Mouse (Mus musculus): ENCODE measurements around the gene B4galt1.

Gene B4galt1

DNA sequence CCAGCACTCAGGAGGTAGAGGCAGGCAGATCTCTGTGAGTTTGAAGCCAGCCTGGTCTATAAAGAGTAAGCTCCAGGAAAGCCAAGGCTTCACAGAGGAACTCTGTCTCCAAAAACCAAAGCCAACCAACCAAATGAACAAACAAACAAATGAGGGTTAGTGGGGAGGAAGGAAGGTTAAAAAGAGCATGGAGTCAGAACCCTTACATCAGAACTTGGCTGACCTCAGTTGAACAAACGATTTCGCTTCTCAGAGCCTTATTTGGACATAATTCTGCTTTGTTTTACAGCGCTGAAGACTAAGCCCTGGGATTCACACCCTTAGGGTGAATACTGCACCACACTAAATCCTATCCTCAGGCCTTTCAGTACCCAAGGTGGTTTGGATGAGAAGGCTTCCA, 18.3 kb upstream of the B4galt1 start:
- no peak for DNase-seq (ENCODE audit: low spot score in 2 of 2)

DNA sequence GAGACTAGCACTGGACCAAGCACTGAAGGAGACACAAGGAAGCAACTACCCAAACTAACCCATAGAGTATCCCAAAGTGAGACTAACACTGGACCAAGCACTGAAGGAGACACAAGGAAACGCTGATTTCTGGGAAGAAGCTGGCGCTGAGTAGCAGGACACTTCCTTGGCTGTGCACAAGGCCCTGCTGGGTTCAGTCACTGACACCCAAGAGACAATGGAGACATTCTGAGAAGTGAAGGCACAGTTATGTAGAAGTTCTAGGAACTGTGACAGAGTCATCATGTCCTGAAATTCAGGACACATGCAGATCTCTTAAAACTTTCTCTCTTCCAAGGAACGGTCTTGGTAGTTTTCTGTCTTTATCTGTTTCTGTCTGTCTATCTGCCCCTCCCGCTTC, 16.4 kb upstream of the B4galt1 start:
- no peak for DNase-seq (ENCODE audit: low spot score in 2 of 2)

DNA sequence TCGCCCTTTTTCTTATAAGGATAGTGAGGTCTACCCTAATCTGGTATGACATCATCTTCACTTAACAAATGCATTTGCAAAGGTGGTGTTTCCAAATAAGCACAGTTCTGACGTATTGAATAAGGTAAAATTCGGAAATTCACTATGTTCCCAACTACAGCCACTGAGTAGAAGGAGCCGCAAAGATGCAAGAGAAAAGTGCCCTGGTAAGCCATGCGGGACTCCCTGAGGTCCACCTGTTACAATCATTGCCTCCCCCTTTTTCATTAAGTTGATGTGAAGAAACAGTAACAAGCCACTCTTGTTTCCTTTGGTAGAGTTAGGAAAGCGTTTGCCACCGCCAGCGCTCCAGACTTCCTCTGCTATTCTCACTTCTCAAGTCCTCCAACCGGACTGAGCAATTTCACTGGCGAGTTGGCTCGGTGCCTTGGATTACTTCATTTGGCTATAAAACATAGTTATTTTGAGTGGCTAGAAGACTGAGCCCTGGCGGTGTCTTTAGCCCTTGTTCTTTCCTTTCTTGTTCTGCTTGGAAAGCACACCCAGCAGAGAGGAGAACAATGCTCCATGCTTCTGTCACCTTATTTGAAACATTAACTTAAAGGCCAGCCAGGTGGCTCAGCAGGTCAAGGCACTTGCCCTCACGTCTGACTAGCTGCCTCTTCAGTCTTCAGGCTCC, 14.9 kb upstream of the B4galt1 start:
- peak; percentile 71 to 85 for DNase-seq (ENCODE audit: low spot score in 2 of 2)

DNA sequence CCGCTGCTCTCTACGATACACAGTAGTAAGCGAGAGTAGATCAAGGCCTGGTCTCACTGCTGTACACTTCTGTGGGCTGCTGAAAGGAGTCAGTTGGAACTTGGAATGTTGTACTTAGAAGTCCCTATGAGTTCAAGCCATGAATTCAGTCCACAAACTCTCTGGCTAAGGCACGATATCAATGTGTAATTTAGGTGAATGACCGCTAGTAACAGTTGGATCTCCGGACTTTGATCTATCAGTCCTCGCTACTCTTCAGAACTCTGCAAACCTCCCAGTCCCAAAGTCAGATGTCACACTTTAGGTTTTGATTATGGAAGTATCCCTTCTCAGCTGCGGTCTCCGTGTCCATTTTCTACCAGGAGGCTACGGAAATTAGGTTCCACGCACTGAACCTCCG, 10.6 kb upstream of the B4galt1 start:
- DNase-seq (ENCODE audit: low spot score in 2 of 2): no peak

DNA sequence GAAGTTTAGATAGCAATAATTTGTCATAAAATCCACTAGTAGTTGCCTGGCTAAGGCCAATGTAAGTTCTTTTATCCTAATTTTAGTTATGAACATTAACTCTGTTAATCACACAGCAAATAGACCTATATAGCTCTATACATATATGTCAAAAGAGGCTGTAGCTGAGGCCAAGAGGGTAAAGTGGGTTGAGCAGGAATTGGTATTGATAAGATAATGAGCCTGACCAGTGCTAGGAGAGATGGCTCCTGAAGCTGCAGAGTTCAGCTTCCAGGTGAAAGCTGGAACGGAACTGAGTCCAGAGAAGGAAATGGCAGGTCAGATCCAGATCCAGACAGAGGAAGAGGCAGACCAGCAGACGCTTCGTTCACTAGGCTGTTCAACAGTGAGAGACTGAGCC, 9.5 kb upstream of the B4galt1 start:
- no peak for DNase-seq (ENCODE audit: low spot score in 2 of 2)

DNA sequence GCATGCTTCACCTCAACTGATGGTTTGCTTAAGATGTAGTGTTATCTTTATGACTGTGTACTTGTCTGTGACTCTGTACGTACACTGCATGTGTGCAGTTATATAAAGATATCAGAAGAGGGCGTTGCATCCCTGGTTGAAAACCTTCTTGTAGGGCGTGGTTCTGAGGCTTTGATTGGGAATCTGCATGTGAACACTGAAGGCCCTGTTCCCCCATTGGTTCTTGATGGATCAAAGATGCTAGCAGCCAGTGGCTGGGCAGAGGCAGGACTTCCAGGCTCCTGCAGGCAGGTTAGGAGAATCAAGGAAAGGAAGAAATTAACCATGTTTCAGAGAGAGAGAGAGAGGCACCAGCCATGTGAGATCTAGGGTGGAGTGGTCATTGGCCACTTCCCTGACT, 7.3 kb upstream of the B4galt1 start:
- DNase-seq (ENCODE audit: low spot score in 2 of 2): no peak

DNA sequence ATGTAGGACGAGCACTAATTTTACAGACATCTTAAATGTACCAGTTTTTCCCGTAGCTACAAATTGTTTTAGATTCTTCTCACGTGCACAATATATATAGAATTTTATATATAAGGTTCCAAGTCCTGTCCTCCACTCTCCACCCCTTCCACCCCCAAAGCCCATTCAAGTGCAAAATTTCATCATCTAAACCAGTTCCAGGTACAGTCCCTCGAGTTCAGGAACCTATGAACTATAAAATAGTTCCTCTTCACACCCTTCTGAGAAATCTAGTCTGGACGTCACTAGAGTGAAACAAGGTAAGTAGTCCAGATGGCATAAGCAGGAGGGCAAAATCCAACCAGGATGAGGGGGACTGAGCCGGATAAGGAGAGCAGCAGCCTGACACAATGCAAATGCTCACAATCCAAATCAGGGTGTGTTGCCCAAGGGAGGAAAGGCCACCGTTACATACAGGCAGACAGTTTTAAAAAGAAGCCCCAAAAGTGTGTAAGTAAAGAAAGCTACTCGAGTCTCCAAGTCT, 4.1 kb upstream of the B4galt1 start:
- DNase-seq (ENCODE audit: low spot score in 2 of 2): no peak

DNA sequence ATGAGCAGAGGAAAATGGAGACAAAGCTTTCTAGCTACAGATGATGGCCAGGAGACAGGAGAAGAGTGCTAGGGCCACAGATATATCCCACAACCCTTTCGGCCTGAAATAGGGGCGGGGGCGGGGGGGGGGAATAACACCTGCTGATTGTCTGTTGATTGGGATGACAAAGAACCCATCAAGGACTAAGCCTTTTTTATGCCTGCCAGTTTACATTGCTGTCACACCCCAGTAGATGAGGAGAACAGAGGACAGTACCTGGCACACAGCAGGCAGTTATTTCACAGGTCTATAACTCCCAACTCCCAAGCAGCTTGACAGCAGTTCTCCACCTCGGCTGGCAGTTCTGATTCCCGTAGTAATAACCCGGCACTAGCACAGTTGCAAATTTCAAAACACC, 2.8 kb upstream of the B4galt1 start:
- no peak for DNase-seq (ENCODE audit: low spot score in 2 of 2)

DNA sequence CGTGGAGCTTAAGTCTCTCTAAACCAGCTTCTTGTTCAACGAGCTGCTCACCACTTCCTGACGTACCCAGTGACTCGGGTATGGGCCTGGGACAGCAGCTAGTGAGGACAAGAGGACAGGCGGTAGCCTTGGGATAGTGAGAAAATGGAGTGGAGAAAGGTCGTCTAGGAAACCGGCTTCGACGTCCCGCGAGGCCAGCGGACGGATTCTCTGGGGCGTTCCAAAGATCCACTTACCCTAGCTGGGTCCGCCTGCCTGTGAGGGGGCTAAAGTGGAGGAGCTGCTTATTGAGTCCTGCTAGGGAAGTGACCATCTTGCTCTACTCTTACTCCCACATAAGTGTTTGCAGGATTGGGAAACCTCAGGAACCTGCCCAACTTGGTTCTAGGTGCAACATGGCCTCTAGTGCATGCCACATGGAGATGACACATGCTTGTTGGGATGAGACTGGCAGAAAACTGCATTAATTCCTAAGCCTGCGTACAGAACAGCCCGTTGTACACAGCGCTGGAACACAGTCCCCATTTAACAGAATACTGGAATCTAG, 655 bp upstream of the B4galt1 start:
- DNase-seq (ENCODE audit: low spot score in 2 of 2): no peak

DNA sequence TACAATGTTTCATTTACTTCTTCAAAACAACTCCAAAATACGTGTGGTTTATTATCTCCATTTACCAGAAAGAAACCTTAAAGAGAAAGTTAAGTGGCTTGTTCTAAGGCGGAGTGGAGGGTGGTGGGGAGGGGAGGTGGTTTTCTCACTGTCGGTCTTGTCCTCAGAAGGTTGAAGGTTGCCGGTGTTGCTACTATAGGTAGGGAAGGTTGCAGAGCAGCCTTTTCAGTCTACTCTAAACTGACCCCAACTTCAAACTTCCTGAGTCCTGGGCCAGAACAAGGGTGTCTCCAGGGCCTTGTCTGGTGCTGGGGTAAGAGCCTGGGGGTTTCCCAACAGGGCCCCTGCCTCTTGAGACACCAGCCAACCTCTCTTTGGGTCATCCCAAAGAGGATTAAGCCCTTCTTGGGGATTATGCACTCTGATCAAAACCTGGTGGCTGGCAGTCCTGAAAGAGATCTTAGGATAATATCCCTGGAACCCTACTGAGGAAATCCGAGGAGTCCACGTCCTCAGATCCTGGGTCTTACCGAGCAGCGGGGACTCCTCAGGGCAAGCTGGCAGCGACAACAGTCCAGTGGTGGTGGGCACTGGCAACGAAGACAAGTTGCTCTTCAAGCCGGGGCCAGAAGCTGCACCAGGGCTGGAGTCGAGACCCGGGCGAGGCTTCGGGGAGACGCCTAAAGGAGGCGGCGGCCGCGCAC, 792 bp downstream of the B4galt1 start:
- DNase-seq (ENCODE audit: low spot score in 2 of 2): no peak

DNA sequence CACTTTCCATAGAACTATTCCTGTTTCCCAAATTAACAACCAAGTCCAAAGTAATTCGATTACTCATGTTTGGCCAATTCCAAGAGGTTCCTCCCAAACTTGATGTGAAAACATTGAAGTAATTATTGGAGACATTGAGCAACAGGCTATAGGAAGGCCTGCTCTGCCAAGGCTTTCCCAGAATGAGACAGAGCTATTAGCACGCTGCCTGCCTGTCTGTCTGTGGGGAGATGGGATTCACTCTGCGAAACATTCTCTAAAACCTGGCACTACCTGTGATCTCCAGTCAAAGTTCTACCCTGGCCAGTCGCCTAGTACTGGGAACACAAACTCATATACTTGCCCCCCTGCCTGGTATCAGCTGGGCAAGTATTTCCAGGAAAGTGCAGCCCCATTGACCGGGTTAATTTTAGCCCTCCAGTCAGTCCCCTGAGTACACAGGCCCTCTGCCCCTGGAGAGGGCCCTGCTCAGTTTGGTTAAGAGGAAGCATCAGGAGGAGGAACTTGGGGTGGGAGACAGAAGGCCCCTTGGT, 1.5 kb downstream of the B4galt1 start:
- DNase-seq (ENCODE audit: low spot score in 2 of 2): no peak

DNA sequence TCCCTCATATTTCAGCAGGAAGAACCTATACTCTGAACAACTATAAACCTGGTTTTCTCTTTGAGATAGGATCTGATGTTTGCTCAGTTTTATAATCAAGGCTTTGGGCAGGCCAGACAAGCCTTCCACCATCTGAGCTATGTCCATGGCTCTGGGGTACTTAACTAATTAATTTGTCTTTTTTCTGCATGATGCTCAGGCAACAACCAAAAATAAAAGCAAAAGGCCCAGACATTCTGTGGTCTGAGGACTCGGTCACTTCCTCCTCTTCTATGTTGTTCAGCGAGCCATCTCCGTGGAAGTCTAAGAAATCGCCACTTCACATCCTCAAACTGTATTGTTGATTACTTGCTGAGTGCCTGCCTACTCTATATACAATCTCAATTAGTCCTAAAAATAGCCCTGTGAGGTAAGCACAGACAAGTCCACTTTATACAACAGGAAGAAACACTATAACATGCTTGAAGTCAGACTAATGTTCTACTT, 2.0 kb downstream of the B4galt1 start:
- no peak for DNase-seq (ENCODE audit: low spot score in 2 of 2)

DNA sequence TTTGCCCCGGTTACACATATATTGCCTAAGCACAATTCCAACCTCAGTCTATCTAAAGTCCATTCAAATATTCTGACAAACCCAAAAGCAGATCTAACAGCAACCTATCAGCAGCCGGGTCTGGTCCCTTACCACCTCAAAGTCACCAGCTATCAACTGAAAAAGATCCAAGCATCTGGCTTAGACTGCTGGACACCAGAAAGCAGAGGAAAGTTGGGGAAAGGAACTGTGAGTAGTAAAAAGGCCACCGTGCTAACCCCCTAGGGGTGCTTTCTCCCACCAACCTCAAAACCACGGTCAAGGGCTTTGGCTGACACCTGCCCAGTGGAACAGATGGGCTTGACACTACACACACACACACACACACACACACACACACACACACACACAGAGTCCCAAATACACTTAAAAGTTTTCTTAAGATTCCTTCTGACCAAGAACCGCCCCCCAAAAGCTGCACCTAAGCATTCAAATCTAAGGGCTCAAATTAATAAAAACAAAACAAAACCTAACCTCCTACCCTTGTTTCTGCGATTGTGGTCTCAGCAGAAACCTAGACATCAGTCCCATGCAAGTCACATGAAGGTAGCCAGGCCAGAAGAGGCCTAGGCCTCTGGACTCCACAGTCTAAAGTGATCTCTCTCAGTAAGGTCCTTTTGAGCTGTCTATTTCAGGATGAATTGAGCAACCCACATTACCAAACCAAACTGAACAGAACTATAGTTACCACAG, 2.6 kb downstream of the B4galt1 start:
- DNase-seq (ENCODE audit: low spot score in 2 of 2): no peak

DNA sequence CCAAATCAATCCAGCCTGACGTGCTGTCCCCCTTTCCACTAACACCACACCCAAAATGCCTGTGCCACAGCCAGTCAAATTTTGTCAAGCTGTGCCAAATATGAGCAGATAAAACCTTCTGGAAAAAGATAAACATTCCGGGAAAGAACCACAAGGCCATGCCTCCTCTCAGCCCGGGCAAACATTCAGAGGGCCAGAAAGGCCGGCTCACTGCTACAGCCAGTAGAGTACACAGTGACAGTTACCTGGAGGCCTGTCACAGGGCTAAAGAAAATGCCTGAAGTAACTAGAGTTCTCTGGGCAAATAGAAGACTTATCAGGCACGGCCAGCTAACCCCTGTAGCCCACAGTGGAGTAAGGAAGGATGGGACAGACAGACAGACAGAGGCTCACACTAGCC, 3.2 kb downstream of the B4galt1 start:
- DNase-seq (ENCODE audit: low spot score in 2 of 2): no peak

DNA sequence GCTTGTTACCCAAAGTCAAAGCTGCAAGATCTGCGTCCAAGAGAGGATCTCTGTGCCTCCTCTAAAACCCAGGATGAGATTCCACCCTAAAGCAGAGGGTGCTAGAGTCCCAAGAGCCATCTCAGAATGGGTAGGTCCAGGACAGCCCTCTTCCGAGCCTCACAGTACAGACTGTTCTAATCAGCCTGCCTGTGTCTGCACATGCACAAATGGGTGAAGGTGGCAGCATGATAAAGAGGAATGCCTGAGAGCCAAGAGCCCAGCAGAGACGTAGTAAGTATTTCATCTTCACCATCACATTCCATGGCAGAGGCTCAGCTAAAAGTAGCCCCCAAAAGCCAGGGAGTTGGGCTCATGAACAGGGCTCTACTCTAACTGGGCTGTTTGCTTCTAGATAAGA, 4.3 kb downstream of the B4galt1 start:
- no peak for DNase-seq (ENCODE audit: low spot score in 2 of 2)

DNA sequence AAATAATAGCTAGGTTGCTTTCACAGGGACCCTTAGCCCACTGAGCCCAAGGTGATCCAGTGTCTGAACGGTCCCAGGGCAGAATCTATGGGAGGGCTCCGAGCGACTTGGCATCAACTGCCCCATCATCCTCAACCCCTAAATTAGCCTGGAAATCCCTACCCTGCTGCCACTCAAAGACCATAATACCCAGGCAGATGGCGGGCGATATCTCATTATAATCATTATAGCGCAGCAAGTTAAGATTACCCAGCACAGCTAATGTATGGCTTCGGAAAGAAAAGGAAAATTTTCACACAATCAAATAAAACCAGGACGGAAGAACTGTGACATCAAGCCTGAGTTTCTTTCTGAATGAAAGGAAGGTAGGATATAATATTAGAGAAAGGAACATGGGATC, 5.6 kb downstream of the B4galt1 start:
- no peak for DNase-seq (ENCODE audit: low spot score in 2 of 2)

DNA sequence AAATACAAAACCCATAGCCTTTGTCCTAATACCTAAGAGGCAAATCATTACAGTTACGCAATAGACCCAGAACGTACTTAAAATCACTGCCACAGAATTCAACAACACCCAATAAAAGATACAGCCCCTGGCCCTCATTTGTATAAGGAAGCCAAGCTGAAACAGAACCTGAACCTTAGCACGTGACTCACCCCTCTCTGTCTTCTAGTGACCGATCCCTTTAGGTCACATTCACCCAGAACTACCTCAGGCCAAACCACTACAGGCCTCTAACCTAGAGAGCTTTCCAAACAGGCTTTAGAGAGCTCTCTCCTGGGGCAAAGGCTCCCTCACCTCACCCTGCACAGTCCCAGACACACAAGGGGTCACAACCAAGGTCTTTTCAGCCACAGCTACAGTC, 6.6 kb downstream of the B4galt1 start:
- no peak for DNase-seq (ENCODE audit: low spot score in 2 of 2)

DNA sequence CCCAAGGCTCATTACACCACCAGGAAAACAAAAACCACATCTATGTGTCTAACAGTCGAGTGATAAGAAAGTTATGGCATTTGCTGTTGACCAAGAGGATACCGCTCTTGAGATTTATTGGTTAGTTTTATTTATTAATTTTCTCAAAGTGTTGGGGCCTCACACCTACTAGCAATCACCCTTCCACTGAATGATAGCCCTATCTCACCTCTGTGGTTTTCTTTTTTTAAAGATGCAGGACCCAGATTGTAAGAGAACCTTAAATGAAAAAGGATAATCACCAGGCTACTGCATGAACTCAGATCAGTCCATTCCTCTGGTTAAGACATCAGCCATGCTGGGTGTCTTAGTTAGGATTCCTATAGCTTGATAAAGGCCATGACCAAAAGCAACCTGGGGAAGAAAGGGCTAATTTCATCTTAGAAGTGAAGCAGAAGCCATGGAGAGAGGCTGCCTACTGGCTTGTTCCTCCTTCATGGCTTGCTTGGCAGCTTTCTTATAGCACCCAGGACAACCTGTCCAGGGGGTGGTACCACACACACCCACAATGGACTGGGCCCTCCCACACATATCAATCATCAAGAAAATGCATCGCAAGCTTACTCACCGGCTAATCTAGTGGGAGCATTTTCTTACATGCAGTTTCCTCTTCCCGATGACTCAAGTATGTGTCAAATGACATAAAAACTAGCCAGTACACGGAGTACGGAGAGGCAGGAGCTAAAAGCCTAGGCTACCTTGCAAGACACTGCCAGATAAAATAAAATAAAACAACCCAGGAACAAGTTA, 7.5 kb downstream of the B4galt1 start:
- no peak for DNase-seq (ENCODE audit: low spot score in 2 of 2)

DNA sequence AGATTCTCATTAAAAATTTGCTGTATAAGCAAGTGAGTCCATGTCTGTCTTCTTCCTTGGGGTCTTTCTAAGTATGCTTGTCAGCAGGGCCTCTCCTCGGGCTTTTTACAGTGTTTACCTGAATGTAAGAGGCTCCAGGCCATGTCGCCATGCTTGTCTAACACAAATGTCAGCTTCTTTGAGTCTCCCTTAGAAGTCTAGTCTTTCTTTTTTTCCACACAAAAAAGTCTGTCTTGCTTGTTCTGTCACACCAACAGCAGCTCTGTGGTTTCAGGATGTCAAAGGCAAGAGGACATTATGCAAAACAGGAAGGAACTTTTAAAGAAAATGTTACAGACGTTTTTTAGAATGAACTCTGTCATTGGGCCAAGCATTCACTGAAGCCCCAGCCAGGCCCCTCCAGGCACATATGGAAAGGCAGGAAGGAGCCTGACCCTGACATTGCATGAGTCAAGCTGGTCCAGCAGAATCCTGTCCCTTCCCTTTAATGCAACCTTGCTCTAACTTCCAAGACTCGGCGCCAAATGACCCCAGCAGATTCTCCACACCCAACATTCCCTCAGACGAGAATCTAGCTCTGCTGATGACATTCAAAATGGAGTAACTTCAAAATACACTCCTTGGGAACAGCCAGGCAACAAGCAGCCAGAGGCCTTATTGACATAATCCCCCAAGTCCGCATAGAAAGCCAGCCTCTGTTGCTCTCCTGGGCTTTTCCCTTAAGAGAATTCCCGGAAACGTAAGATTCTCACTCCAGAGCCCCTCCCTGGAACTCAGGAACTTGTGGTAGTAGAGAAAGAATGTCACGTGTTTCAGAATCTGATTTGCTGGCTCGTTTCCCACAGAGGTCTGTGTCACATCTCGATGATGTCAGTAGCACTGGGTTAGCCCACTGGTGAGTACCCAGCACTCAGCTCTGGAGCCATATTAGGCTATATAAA, 8.7 kb downstream of the B4galt1 start:
- DNase-seq (ENCODE audit: low spot score in 2 of 2): peak in 1 of 2 experiments; percentile 46

DNA sequence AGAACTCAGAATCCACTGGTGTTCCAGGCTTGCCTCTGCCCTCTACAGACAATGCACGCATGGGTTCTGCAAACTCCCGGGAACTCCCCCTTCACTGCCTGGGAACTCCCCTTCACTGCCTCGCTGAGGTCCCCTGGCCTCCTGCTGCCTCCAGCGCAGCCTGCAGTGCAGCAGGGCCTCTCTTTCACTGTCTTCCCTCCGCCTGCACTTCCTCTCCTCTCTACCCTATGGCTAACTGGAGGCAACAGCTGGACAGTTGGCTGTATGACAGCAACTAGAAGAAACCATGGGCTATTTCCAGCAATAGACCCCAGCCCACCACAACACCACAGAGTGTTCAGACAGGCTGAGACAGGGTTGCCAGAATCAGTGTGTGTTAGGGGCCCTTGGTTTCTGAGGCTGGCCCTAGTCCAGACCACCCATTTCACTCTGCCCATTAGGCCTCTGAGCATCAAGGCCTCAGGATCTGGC, 9.5 kb downstream of the B4galt1 start:
- peak; percentile 63 to 66 for DNase-seq (ENCODE audit: low spot score in 2 of 2)
